Mouse (Mus musculus) stomach, postnatal 0 days (tissue): ENCODE measurements around the gene Hrct1. TPM values are rescaled to one million over a fixed set of nuclear protein-coding genes. Genes with fewer than 3 reads are reported as not detected.
A peak's percentile ranks its signal among the peaks of the same experiment; 100 is the strongest.

Source experiments
- ATAC-seq: fragments of 200-750 bp; cut with Nextera tagmentation; 2 replicates; pipeline ENCODE4 v1.8.0; 2017; ENCODE audit not compliant: low FRiP score, low TSS enrichment
- DNase-seq: peaks from one replicate; pipeline ENCODE4 v3.0.0-alpha.2; 2016; ENCODE audit warnings: low spot score
- H3K27ac ChIP-seq: fragments of 300-500 bp; sonication (generic); replicated peaks from 2 replicates; pipeline ENCODE4 v1.5.1; 2014; ENCODE audit warnings: mild to moderate bottlenecking, control low read depth
- H3K27me3 ChIP-seq: fragments of 300-500 bp; sonication (generic); 2 replicates; pipeline ENCODE4 v1.6.1; 2014; ENCODE audit warnings: low read length; ENCODE audit not compliant: control insufficient read depth, insufficient read depth
- H3K36me3 ChIP-seq: fragments of 300-500 bp; sonication (generic); 2 replicates; pipeline ENCODE4 v1.6.1; 2014; ENCODE audit warnings: low read length, mixed read lengths; ENCODE audit not compliant: control insufficient read depth, insufficient read depth
- H3K4me1 ChIP-seq: fragments of 300-500 bp; sonication (generic); replicated peaks from 2 replicates; pipeline ENCODE4 v1.6.1; 2014; ENCODE audit warnings: antibody characterized with exemption; ENCODE audit not compliant: control insufficient read depth, insufficient read depth
- H3K4me2 ChIP-seq: fragments of 300-500 bp; sonication (generic); replicated peaks from 2 replicates; pipeline ENCODE4 v1.6.1; 2014; ENCODE audit warnings: low read depth, mild to moderate bottlenecking, control low read depth, moderate library complexity
- H3K4me3 ChIP-seq: fragments of 300-500 bp; sonication (generic); 2 replicates; pipeline ENCODE4 v1.5.1; 2014; ENCODE audit warnings: low read depth, low read length, control low read depth
- H3K9ac ChIP-seq: fragments of 300-500 bp; sonication (generic); 2 replicates; pipeline ENCODE4 v1.6.1; 2014; ENCODE audit warnings: mild to moderate bottlenecking, low read length, control low read depth, mixed read lengths
- H3K9me3 ChIP-seq: fragments of 300-500 bp; sonication (generic); 2 replicates; pipeline ENCODE4 v1.6.1; 2016; ENCODE audit warnings: low read length; ENCODE audit not compliant: control insufficient read depth
- CTCF ChIP-seq: IDR thresholded peaks from 2 replicates; pipeline ENCODE4 v1.5.1; 2016; ENCODE audit warnings: antibody characterized with exemption, low read depth, mild to moderate bottlenecking, moderate library complexity
- EP300 ChIP-seq: optimal IDR thresholded peaks from 2 replicates; pipeline ENCODE3; 2016; ENCODE audit warnings: antibody characterized with exemption
- WGBS: fragments of 180-500 bp; shearing (Covaris S2); extraction: QIAGEN DNeasy Blood & Tissue Kit; methylation state at CpG from one replicate; pipeline ENCODE4 v1.1.7; 2014; 5-methylcytosine and 5-hydroxymethylcytosine counted together
- polyA plus RNA-seq: library from polyadenylated mRNA; unstranded; fragments of >200 nt; fragmentation: Nextera tagmentation; extraction: Ambion mirVana; gene quantifications from 2 replicates; pipeline ENCODE4 v1.2.1, GENCODE M21; 2015

The Hrct1 gene
- polyA plus RNA-seq, 1 experiment from 2014 or later, result 7.8 TPM

DNA sequence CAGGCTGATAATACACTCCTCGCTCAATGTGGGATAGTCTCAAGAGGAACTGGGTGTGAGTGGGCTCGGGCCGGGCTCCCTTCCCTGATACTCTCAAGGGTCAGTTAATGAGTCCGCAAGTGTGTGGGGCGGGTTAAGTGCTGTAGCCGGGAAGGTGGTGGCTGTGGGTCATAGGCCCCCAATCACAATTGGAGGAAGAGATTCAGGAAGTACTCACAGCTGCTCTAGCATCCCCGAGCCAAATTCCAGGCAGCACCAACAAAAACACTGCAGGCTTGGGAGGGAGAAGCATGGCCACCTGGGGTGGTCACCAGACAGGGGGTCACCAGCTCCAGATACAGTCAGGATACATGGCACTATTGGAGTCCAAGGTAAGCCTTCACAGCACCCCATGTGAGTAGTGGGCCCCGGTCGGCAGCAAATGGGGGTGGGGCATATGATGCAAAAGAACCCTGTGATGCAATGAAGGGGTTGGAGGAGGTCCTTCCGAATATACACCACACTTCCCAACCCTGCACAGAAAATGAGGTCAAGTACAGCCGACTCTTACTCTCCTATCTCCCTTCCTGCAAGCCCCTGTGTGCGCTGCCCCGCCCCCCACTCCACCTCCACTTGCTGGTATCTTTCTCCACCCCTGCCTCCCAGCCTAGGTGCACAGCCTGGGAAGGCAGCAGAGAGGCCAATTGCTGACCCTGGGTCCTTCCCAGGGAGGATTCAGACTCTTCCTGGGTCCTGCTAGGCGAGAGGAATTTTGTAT is 3.0 kb downstream of the Hrct1 start, which contains the start of gene Spaar:
Gene Spaar, plus strand, starts transcription at position 241 of the 757 bp plus-strand sequence.
- Histone ChIP-seq H3K4me1 (peaks cover 20% of the 10 kb centered on the region), H3K9me3 (no peaks in the 10 kb centered on the region), H3K36me3 (no peaks in the 10 kb centered on the region), H3K4me2 (no peak within 1 kb of the TSS; the same call in 1 of the 2 replicates), H3K27me3 (no peaks in the 10 kb centered on the region), H3K27ac (peak within 1 kb of the TSS; percentile 98), H3K4me3 (no peak within 1 kb of the TSS), H3K9ac (0 out of 2 replicates have a peak within 1 kb of the TSS, but pooled peaks have one; percentile 35)
- DNase-seq (peak; percentile 30), ATAC-seq (no peak)
- TF ChIP-seq CTCF (no peak), EP300 (no peak)
- WGBS, result 53% methylated on average over 14 of the region's 14 CpGs

DNA sequence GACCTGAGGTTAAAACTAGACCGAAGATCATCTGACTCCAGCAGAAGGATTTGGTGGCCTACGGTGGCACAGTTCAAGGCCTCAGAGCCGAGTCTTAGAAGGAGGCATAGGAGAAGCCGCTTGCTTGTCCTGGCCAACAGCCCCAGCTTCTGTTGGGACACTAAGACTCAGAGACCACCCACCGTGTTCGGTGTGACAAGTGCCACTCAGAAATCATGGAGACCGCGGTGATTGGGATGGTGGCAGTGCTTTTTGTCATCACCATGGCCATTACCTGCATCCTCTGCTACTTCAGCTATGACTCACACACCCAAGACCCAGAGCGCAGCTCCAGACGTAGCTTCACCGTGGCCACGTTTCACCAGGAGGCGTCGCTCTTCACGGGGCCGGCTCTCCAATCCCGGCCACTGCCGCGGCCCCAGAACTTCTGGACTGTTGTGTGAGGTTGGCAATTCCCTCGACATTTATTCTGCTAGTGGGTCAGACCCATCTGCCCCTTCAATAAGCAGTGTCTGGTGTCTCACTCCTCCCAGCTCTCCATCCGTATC is 3.8 kb downstream of the Hrct1 start:
- ATAC-seq (no peak), DNase-seq (peak; percentile 45)
- H3K9me3 ChIP-seq, result no peaks in the 10 kb centered on the region
- H3K27me3 ChIP-seq, result no peaks in the 10 kb centered on the region
- TF ChIP-seq CTCF, result peak; percentile 58
- no peak for TF ChIP-seq EP300
- no peak overlapping the region for H3K27ac ChIP-seq
- no peak overlapping the region for H3K4me2 ChIP-seq
- no peaks in the 10 kb centered on the region for H3K36me3 ChIP-seq
- H3K4me1 ChIP-seq, result peaks cover 20% of the 10 kb centered on the region
- H3K9ac ChIP-seq, result no peak overlapping the region
- 66% methylated on average over 21 of the region's 21 CpGs for WGBS
- H3K4me3 ChIP-seq, result no peak overlapping the region

DNA sequence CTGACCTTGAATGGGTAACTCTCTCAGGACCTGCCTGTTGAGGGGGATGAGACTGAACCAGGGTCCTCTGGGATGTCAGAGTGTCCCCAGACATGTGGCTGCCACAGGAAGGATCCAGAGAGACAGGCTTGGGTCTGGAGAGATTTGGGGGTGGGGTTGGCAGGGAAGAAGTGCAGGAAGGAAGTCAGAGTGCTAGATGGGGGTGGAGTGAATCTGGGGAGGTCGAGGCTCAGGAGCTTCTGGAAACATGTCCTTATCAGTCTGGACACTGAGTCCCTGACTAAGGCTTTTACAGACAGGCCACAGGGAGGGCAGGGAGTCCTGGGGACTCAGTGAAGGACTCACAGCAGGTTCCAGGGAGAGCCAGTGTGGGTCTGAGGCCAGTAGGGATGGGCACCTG is 5.2 kb downstream of the Hrct1 start:
- peaks cover 16% of the 10 kb centered on the region for H3K4me1 ChIP-seq
- H3K4me3 ChIP-seq, result no peak overlapping the region
- TF ChIP-seq CTCF (no peak), EP300 (no peak)
- no peaks in the 10 kb centered on the region for H3K36me3 ChIP-seq
- WGBS, result 25% methylated on average over 1 of the region's 1 CpGs
- DNase-seq, result no peak
- no peak overlapping the region for H3K27ac ChIP-seq
- no peak overlapping the region for H3K9ac ChIP-seq
- H3K4me2 ChIP-seq, result no peak overlapping the region
- no peaks in the 10 kb centered on the region for H3K27me3 ChIP-seq
- H3K9me3 ChIP-seq, result no peaks in the 10 kb centered on the region
- no peak for ATAC-seq

DNA sequence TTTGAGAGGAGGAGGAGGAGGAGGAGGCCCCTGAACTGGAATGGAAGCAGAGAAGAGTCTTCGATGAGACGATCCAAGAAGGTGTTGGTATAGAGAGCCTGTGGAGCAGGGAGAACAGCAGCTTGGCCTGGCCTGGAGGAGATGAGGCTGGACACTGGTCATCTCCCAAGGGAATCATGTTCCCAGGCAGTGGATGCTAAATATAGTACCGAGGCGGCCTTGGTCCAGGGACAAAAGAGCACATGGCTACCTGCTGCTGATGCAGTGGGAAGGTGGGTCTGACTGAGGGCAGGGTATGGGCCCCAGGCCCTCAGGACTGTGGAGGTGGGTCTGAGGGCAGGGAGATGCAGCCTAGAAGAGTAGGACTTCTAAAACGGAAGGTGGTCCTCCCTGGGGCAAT is 6.2 kb downstream of the Hrct1 start:
- Histone ChIP-seq H3K4me1 (peaks cover 6% of the 10 kb centered on the region), H3K9me3 (no peaks in the 10 kb centered on the region), H3K27me3 (no peaks in the 10 kb centered on the region), H3K4me2 (no peak overlapping the region), H3K36me3 (no peaks in the 10 kb centered on the region), H3K4me3 (no peak overlapping the region), H3K27ac (no peak overlapping the region), H3K9ac (no peak overlapping the region)
- 78% methylated on average over 5 of the region's 5 CpGs for WGBS
- ATAC-seq (no peak), DNase-seq (no peak)
- TF ChIP-seq EP300 (no peak), CTCF (no peak)

DNA sequence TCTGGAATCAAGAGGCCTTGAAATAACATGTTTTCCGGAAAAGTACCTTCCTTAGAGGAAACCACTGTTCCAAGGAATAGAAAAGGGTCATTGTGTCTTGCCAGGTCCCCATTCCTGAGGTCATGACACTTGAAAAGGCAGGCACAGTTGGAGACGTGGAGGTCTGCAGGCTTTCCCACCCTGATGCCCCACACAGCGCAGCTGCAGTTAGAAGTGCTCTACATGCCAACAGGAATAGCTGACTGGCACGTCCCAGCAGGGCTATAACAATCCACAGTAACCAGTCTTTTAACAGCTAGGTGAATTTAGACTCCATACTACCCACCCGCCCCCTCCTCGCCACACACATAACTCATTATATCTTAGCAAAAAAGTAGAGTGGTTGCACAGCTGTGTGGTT is 10.2 kb downstream of the Hrct1 start:
- 81% methylated on average over 6 of the region's 6 CpGs for WGBS
- no peak overlapping the region for H3K9ac ChIP-seq
- no peaks in the 10 kb centered on the region for H3K27me3 ChIP-seq
- no peaks in the 10 kb centered on the region for H3K9me3 ChIP-seq
- no peak overlapping the region for H3K4me3 ChIP-seq
- no peak for ATAC-seq
- H3K36me3 ChIP-seq, result no peaks in the 10 kb centered on the region
- H3K4me1 ChIP-seq, result no peaks in the 10 kb centered on the region
- TF ChIP-seq EP300 (no peak), CTCF (no peak)
- no peak for DNase-seq
- H3K27ac ChIP-seq, result no peak overlapping the region
- no peak overlapping the region for H3K4me2 ChIP-seq
